Mouse (Mus musculus) CH12.LX (cell line): Measurements from ENCODE around the gene Gm3880. TPM values are rescaled to one million over a fixed set of nuclear protein-coding genes. Genes with fewer than 3 reads are reported as not detected.

Experiments
- E2F4 ChIP-seq: IDR thresholded peaks from 2 replicates; pipeline ENCODE4 v1.6.1; 2011; ENCODE audit warnings: low read depth, low read length, improper control_type of control experiment; ENCODE audit not compliant: insufficient replicate concordance
- polyA plus RNA-seq: library from polyadenylated mRNA; unstranded; fragments of >175 nt; gene quantifications from 2 replicates; pipeline ENCODE4 v1.2.1, GENCODE M21; 2012; ENCODE audit warnings: low read depth; ENCODE audit not compliant: insufficient read length
- total RNA-seq, 2 experiments: library from RNA; depleted of rRNA; stranded (reverse); fragments of 300-350 nt in 1 of 2; fragments of >200 nt in 1 of 2; gene quantifications; 2 replicates each; pipeline ENCODE4 v1.2.3; 2012 to 2014

Gm3880 gene
- total and polyA plus RNA-seq, 3 experiments = not detected

DNA sequence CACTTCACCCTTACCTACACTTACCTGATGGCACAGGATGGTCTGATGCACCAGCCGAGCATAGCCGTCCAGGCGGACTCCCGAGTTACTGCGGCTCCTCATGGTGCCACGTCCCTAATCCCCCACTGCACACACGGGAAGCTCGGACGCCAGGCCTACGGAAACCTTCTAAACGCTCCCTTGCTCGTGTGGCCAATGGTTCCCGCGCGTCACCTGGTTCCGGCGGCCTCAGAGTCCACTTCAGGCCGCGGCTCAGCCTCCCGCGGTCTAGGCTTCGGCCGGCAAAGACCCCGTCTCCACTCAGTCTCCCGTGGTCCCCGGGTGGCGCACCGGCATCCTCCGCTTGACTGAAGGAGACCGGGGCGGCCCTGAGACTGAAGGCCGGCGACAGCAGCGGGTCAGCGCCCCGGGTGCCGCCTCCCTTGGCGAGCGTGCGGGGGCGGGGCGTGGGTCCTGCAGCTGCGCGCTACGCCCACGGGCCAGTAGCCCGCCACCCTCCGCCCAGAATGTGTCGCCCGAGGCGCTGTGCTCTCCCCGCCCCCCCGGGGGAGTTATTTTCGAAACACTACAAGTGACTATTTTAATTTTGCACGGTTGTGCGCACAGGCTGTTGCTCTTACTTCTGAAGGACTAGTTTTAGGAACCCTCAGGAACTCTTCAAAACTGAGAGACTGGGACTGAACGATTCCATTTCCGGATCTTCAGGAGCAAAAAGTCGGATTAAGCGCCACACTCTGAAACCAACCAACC is 42.8 kb downstream of the Gm3880 start, which contains the start of gene Phka1 (continued):
- no peak for TF ChIP-seq E2F4

Other genes starting within 250 kb of the Gm3880 start
- 12.9 and 13.0 TPM in 2 replicates for gene Hdac8, start 181.6 kb downstream of the Gm3880 start, total RNA-seq (2012; rRNA removed)
- gene Hdac8, start 181.6 kb downstream of the Gm3880 start, total RNA-seq (2014; rRNA removed) = 11.2 and 12.1 TPM in 2 replicates
- 13.9 and 15.4 TPM in 2 replicates for gene Hdac8, start 181.6 kb downstream of the Gm3880 start, polyA plus RNA-seq
- 3.3 and 3.9 TPM in 2 replicates for gene Phka1, start 42.7 kb downstream of the Gm3880 start, total RNA-seq (2012; rRNA removed)
- gene Phka1, start 42.7 kb downstream of the Gm3880 start, total RNA-seq (2014; rRNA removed) = 2.1 TPM in 2 replicates
- gene Phka1, start 42.7 kb downstream of the Gm3880 start, polyA plus RNA-seq = 2.2 and 2.3 TPM in 2 replicates
- not detected in 2 replicates for gene Gm9112, start 20.7 kb upstream of the Gm3880 start, total RNA-seq (2012; rRNA removed)
- gene Gm9112, start 20.7 kb upstream of the Gm3880 start, total RNA-seq (2014; rRNA removed) = not detected in 2 replicates
- not detected in 2 replicates for gene Gm9112, start 20.7 kb upstream of the Gm3880 start, polyA plus RNA-seq
- not detected in 2 replicates for gene Dmrtc1b, start 20.9 kb upstream of the Gm3880 start, total RNA-seq (2012; rRNA removed)
- gene Dmrtc1b, start 20.9 kb upstream of the Gm3880 start, total RNA-seq (2014; rRNA removed) = not detected in 2 replicates
- not detected in 2 replicates for gene Dmrtc1b, start 20.9 kb upstream of the Gm3880 start, polyA plus RNA-seq
- not detected in 2 replicates for gene Dmrtc1c1, start 116.0 kb upstream of the Gm3880 start, total RNA-seq (2012; rRNA removed)
- not detected in 2 replicates for gene Dmrtc1c1, start 116.0 kb upstream of the Gm3880 start, total RNA-seq (2014; rRNA removed)
- gene Dmrtc1c1, start 116.0 kb upstream of the Gm3880 start, polyA plus RNA-seq = not detected in 2 replicates
- not detected in 2 replicates for gene Dmrtc1c2, start 167.6 kb upstream of the Gm3880 start, total RNA-seq (2012; rRNA removed)
- not detected in 2 replicates for gene Dmrtc1c2, start 167.6 kb upstream of the Gm3880 start, total RNA-seq (2014; rRNA removed)
- gene Dmrtc1c2, start 167.6 kb upstream of the Gm3880 start, polyA plus RNA-seq = not detected in 2 replicates
- gene 1700031F05Rik, start 181.0 kb upstream of the Gm3880 start, total RNA-seq (2012; rRNA removed) = not detected in 2 replicates
- gene 1700031F05Rik, start 181.0 kb upstream of the Gm3880 start, total RNA-seq (2014; rRNA removed) = not detected in 2 replicates
- gene 1700031F05Rik, start 181.0 kb upstream of the Gm3880 start, polyA plus RNA-seq = not detected in 2 replicates
- gene Dmrtc1a, start 221.7 kb upstream of the Gm3880 start, total RNA-seq (2012; rRNA removed) = not detected in 2 replicates
- not detected in 2 replicates for gene Dmrtc1a, start 221.7 kb upstream of the Gm3880 start, total RNA-seq (2014; rRNA removed)
- gene Dmrtc1a, start 221.7 kb upstream of the Gm3880 start, polyA plus RNA-seq = not detected in 2 replicates
- not detected in 2 replicates for gene 1700011M02Rik, start 221.9 kb upstream of the Gm3880 start, total RNA-seq (2012; rRNA removed)
- gene 1700011M02Rik, start 221.9 kb upstream of the Gm3880 start, total RNA-seq (2014; rRNA removed) = not detected in 2 replicates
- gene 1700011M02Rik, start 221.9 kb upstream of the Gm3880 start, polyA plus RNA-seq = not detected in 2 replicates
- not detected in 2 replicates for gene 1700018G05Rik, start 241.4 kb upstream of the Gm3880 start, total RNA-seq (2012; rRNA removed)
- gene 1700018G05Rik, start 241.4 kb upstream of the Gm3880 start, total RNA-seq (2014; rRNA removed) = not detected in 2 replicates
- gene 1700018G05Rik, start 241.4 kb upstream of the Gm3880 start, polyA plus RNA-seq = not detected in 2 replicates